Mouse (Mus musculus) thymus, postnatal 4 days (tissue): ENCODE measurements at regions not wholly inside any gene's neighbourhood (a gene's known extent, or its start where the extent isn't known, plus 50 kb on each side); places are given as distances from the start of the nearest gene placed in this dataset.

Source experiments
- DNase-seq: peaks from one replicate; pipeline ENCODE4 v3.0.0; 2021

- no peak for DNase-seq
Observed at GRCm38 (mm10) chr1:23462411-23462810, 64.8 kb upstream of the Ogfrl1 start.

- no peak for DNase-seq
Observed at GRCm38 (mm10) chr1:23464081-23464480, 66.5 kb upstream of the Ogfrl1 start.

- no peak for DNase-seq
Observed at GRCm38 (mm10) chr1:23466340-23466739, 68.8 kb upstream of the Ogfrl1 start.

- DNase-seq: no peak
Observed at GRCm38 (mm10) chr1:23467405-23467804, 69.8 kb upstream of the Ogfrl1 start.

- no peak for DNase-seq
Observed at GRCm38 (mm10) chr1:23480776-23481320, 83.3 kb upstream of the Ogfrl1 start.

GRCm38 (mm10) chr1:23484566-23484965, 87.0 kb upstream of the Ogfrl1 start:
- DNase-seq: no peak

- no peak for DNase-seq
Observed at GRCm38 (mm10) chr1:23485150-23485775, 87.7 kb upstream of the Ogfrl1 start.

- no peak for DNase-seq
Observed at GRCm38 (mm10) chr1:23487031-23487430, 89.5 kb upstream of the Ogfrl1 start.

- no peak for DNase-seq
Observed at GRCm38 (mm10) chr1:23490640-23491039, 93.1 kb upstream of the Ogfrl1 start.

GRCm38 (mm10) chr1:23491041-23491440, 93.5 kb upstream of the Ogfrl1 start:
- no peak for DNase-seq

GRCm38 (mm10) chr1:23492981-23493380, 95.4 kb upstream of the Ogfrl1 start:
- no peak for DNase-seq

- DNase-seq: no peak
Observed at GRCm38 (mm10) chr1:23495412-23495811, 97.8 kb upstream of the Ogfrl1 start.

GRCm38 (mm10) chr1:23520113-23520512, 122.5 kb upstream of the Ogfrl1 start:
- DNase-seq: no peak

GRCm38 (mm10) chr1:23532659-23533058, 135.1 kb upstream of the Ogfrl1 start:
- DNase-seq: no peak

- DNase-seq: no peak
Observed at GRCm38 (mm10) chr1:23536621-23537020, 139.0 kb upstream of the Ogfrl1 start.

GRCm38 (mm10) chr1:23538419-23538818, 140.8 kb upstream of the Ogfrl1 start:
- no peak for DNase-seq

- DNase-seq: no peak
Observed at GRCm38 (mm10) chr1:23540594-23540993, 143.0 kb upstream of the Ogfrl1 start.

- DNase-seq: no peak
Observed at GRCm38 (mm10) chr1:23555794-23556193, 158.2 kb upstream of the Ogfrl1 start.

GRCm38 (mm10) chr1:23568106-23568505, 170.5 kb upstream of the Ogfrl1 start:
- DNase-seq: no peak

- no peak for DNase-seq
Observed at GRCm38 (mm10) chr1:23574461-23574860, 176.9 kb upstream of the Ogfrl1 start.

GRCm38 (mm10) chr1:23575005-23575404, 177.4 kb upstream of the Ogfrl1 start:
- DNase-seq: no peak

- no peak for DNase-seq
Observed at GRCm38 (mm10) chr1:23575515-23575914, 177.9 kb upstream of the Ogfrl1 start.

- DNase-seq: no peak
Observed at GRCm38 (mm10) chr1:23576150-23576549, 178.6 kb upstream of the Ogfrl1 start.

- DNase-seq: no peak
Observed at GRCm38 (mm10) chr1:23589414-23589942, 172.1 kb upstream of the B3gat2 start.
